Mouse (Mus musculus) left cerebral cortex, adult 8-10 months (tissue): ENCODE data around the gene 9630041A04Rik. TPM values are rescaled to one million over a fixed set of nuclear protein-coding genes. Genes with fewer than 3 reads are reported as not detected.

Experiments
- DNase-seq, 2 experiments: peaks; one replicate each; pipeline ENCODE4 v3.0.0; 2022; ENCODE audit warnings: low spot score in 2 of 2
- total RNA-seq, 4 experiments: library from RNA; stranded (reverse); gene quantifications; 2 replicates each; pipeline ENCODE4 v1.2.4; 2022

Gene 9630041A04Rik
- total RNA-seq, 4 experiments from 2014 or later = not detected

- no peak for DNase-seq
Observed at GRCm38 (mm10) chr9:101918771-101919170, 57.1 kb downstream of the 9630041A04Rik start.

- no peak for DNase-seq
Observed at GRCm38 (mm10) chr9:101919324-101919723, 57.7 kb downstream of the 9630041A04Rik start.

- no peak for DNase-seq
Observed at GRCm38 (mm10) chr9:101922846-101923245, 61.2 kb downstream of the 9630041A04Rik start.

GRCm38 (mm10) chr9:101924829-101925228 lies 63.2 kb downstream of the 9630041A04Rik start:
- DNase-seq = no peak

- no peak for DNase-seq
Observed at GRCm38 (mm10) chr9:101933946-101934573, 72.4 kb downstream of the 9630041A04Rik start.

- no peak for DNase-seq
Observed at GRCm38 (mm10) chr9:101934887-101935286, 73.2 kb downstream of the 9630041A04Rik start.

- DNase-seq = no peak
Observed at GRCm38 (mm10) chr9:101938066-101938465, 76.4 kb downstream of the 9630041A04Rik start.

- DNase-seq = no peak
Observed at GRCm38 (mm10) chr9:101939006-101939405, 77.4 kb downstream of the 9630041A04Rik start.

- no peak for DNase-seq
Observed at GRCm38 (mm10) chr9:101940182-101940581, 78.5 kb downstream of the 9630041A04Rik start.

GRCm38 (mm10) chr9:101942058-101942669 lies 80.5 kb downstream of the 9630041A04Rik start:
- DNase-seq = no peak

- DNase-seq = no peak
Observed at GRCm38 (mm10) chr9:101945326-101945725, 83.7 kb downstream of the 9630041A04Rik start.

- no peak for DNase-seq
Observed at GRCm38 (mm10) chr9:101945814-101946213, 84.2 kb downstream of the 9630041A04Rik start.

- no peak for DNase-seq
Observed at GRCm38 (mm10) chr9:101950101-101950500, 88.5 kb downstream of the 9630041A04Rik start.

GRCm38 (mm10) chr9:101954529-101954928 lies 92.9 kb downstream of the 9630041A04Rik start:
- DNase-seq = no peak

GRCm38 (mm10) chr9:101956228-101956627 lies 94.6 kb downstream of the 9630041A04Rik start:
- DNase-seq = peak in 1 of 2 experiments; percentile 16

GRCm38 (mm10) chr9:101971806-101972205 lies 110.2 kb downstream of the 9630041A04Rik start:
- no peak for DNase-seq

- no peak for DNase-seq
Observed at GRCm38 (mm10) chr9:101972314-101972713, 110.7 kb downstream of the 9630041A04Rik start.

- no peak for DNase-seq
Observed at GRCm38 (mm10) chr9:101976884-101977465, 115.3 kb downstream of the 9630041A04Rik start.

- no peak for DNase-seq
Observed at GRCm38 (mm10) chr9:101981161-101981560, 119.5 kb downstream of the 9630041A04Rik start.

- no peak for DNase-seq
Observed at GRCm38 (mm10) chr9:101982378-101982777, 120.7 kb downstream of the 9630041A04Rik start.

- no peak for DNase-seq
Observed at GRCm38 (mm10) chr9:101986910-101987309, 125.3 kb downstream of the 9630041A04Rik start.

- no peak for DNase-seq
Observed at GRCm38 (mm10) chr9:101990032-101990431, 128.4 kb downstream of the 9630041A04Rik start.

GRCm38 (mm10) chr9:101990836-101991235 lies 129.2 kb downstream of the 9630041A04Rik start:
- DNase-seq = no peak
